Mouse (Mus musculus) cerebellum, adult 11 months (tissue): ENCODE data around the gene C130026I21Rik.
"Not testable (repeated sequence)": the region's sequence is repeated elsewhere in the genome, so short reads cannot be mapped to it uniquely, and the experiment has no call there.

Source experiments
- DNase-seq: peaks from one replicate; pipeline ENCODE4 v3.0.0; 2022

Gene C130026I21Rik

GRCm38 (mm10) chr1:85118341-85118740 is 152.0 kb downstream of the C130026I21Rik start:
- not testable (repeated sequence) for DNase-seq

GRCm38 (mm10) chr1:85117537-85117936 is 152.8 kb downstream of the C130026I21Rik start:
- DNase-seq, result not testable (repeated sequence)

GRCm38 (mm10) chr1:85114666-85115402 is 155.5 kb downstream of the C130026I21Rik start:
- peak; percentile 32 for DNase-seq

GRCm38 (mm10) chr1:85114078-85114477 is 156.3 kb downstream of the C130026I21Rik start:
- not testable (repeated sequence) for DNase-seq

- not testable (repeated sequence) for DNase-seq
Observed at GRCm38 (mm10) chr1:85112889-85113288, 157.5 kb downstream of the C130026I21Rik start.

GRCm38 (mm10) chr1:85112266-85112665 is 158.1 kb downstream of the C130026I21Rik start:
- DNase-seq, result not testable (repeated sequence)

GRCm38 (mm10) chr1:85111572-85111971 is 158.8 kb downstream of the C130026I21Rik start:
- DNase-seq, result not testable (repeated sequence)

GRCm38 (mm10) chr1:85110876-85111275 is 159.5 kb downstream of the C130026I21Rik start:
- DNase-seq, result not testable (repeated sequence)

GRCm38 (mm10) chr1:85109753-85110152 is 160.6 kb downstream of the C130026I21Rik start, which contains the start of gene A530032D15Rik:
Gene A530032D15Rik (minus strand): TSS chr1:85109853.
- not testable (repeated sequence) for DNase-seq

- DNase-seq, result not testable (repeated sequence)
Observed at GRCm38 (mm10) chr1:85106013-85106412, 164.4 kb downstream of the C130026I21Rik start.

- DNase-seq, result not testable (repeated sequence)
Observed at GRCm38 (mm10) chr1:85105336-85105735, 165.0 kb downstream of the C130026I21Rik start.

GRCm38 (mm10) chr1:85101754-85102153 is 168.6 kb downstream of the C130026I21Rik start:
- not testable (repeated sequence) for DNase-seq

- not testable (repeated sequence) for DNase-seq
Observed at GRCm38 (mm10) chr1:85099864-85100263, 170.5 kb downstream of the C130026I21Rik start, which contains the start of gene Gm10553. Gene Gm10553 (plus strand): TSS chr1:85100164.

GRCm38 (mm10) chr1:85099081-85099480 is 171.3 kb downstream of the C130026I21Rik start:
- not testable (repeated sequence) for DNase-seq

GRCm38 (mm10) chr1:85093011-85093572 is 177.3 kb downstream of the C130026I21Rik start:
- DNase-seq, result not testable (repeated sequence)

- not testable (repeated sequence) for DNase-seq
Observed at GRCm38 (mm10) chr1:85092169-85092568, 178.2 kb downstream of the C130026I21Rik start.

GRCm38 (mm10) chr1:85086211-85086610 is 184.2 kb downstream of the C130026I21Rik start:
- not testable (repeated sequence) for DNase-seq

GRCm38 (mm10) chr1:85084803-85085202 is 185.6 kb downstream of the C130026I21Rik start:
- DNase-seq, result not testable (repeated sequence)

GRCm38 (mm10) chr1:85073099-85073498 is 197.3 kb downstream of the C130026I21Rik start:
- DNase-seq, result not testable (repeated sequence)

- DNase-seq, result not testable (repeated sequence)
Observed at GRCm38 (mm10) chr1:85071690-85072089, 198.7 kb downstream of the C130026I21Rik start.

GRCm38 (mm10) chr1:85035801-85036200 is 234.6 kb downstream of the C130026I21Rik start:
- DNase-seq, result not testable (repeated sequence)

- not testable (repeated sequence) for DNase-seq
Observed at GRCm38 (mm10) chr1:85034394-85034793, 236.0 kb downstream of the C130026I21Rik start.

- DNase-seq, result not testable (repeated sequence)
Observed at GRCm38 (mm10) chr1:85033616-85034015, 236.8 kb downstream of the C130026I21Rik start.

- not testable (repeated sequence) for DNase-seq
Observed at GRCm38 (mm10) chr1:85030211-85030610, 240.2 kb downstream of the C130026I21Rik start.
